Mouse (Mus musculus) testis, postnatal 14 days (tissue): ENCODE measurements around the gene Letm1.
A peak's percentile ranks its signal among the peaks of the same experiment; 100 is the strongest.

Experiments used
- DNase-seq: peaks from one replicate; pipeline ENCODE4 v3.0.0; 2021; ENCODE audit warnings: low spot score

The Letm1 gene

GRCm38 (mm10) chr5:33738341-33738740 is 44.3 kb downstream of the Letm1 start:
- DNase-seq: no peak

- no peak for DNase-seq
Measured at GRCm38 (mm10) chr5:33737903-33738321, 44.7 kb downstream of the Letm1 start.

DNA sequence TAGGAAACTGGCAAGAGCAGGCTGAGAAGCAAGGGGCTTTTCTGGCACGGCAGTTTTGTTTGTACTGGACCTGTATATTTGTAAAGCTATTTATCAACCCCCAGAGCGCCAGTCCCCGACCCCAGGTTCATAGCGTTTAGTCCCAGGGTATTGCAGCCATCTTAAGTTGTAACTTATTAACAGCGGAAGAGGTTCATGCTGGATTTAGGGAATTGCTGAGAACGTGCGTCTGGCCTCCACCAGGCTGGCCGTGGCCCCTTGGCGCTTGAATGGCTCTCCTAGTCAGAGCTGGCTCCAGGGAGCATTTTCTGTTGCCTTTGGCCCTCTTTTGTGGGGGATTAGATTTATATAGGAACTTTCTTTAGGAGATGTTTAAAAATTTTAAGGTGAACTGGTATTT is 46.4 kb downstream of the Letm1 start:
- DNase-seq: no peak

GRCm38 (mm10) chr5:33735412-33736092 is 47.1 kb downstream of the Letm1 start:
- no peak for DNase-seq

DNA sequence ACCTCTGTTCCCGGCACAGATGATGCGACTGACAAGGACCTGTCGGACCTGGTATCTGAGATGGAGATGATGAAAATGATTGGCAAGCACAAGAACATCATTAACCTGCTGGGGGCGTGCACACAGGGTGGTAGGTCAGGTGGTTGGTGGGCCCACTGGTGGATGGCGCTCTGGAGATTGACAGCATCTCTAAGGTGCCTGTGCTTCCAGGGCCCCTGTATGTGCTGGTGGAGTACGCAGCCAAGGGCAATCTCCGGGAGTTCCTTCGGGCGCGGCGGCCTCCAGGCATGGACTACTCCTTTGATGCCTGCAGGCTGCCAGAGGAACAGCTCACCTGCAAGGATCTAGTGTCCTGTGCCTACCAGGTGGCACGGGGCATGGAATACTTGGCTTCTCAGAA is 48.8 kb downstream of the Letm1 start:
- DNase-seq: no peak

- DNase-seq: no peak
Measured at GRCm38 (mm10) chr5:33731051-33731450, 51.6 kb downstream of the Letm1 start.

- DNase-seq: no peak
Measured at GRCm38 (mm10) chr5:33730516-33730915, 52.1 kb downstream of the Letm1 start.

DNA sequence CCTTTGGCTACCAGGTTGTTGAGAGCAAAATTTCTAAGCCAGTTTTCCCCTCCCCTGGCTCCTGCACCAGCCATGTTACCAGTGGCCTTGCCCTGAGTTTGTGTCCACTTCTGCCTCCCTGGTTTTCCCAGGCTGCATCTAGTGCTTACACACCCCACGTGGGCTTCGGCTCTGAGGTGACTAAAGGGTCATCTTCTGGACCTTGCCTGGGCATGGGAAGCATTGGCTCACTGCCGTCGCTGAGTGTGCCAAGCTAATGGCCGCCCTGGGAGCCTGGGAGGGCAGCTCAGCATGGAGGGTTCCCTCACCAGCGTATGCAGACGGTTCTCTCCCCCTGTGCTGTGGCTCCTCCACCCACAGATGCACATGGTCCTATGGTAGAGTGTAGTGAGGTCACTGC is 53.8 kb downstream of the Letm1 start:
- no peak for DNase-seq

DNA sequence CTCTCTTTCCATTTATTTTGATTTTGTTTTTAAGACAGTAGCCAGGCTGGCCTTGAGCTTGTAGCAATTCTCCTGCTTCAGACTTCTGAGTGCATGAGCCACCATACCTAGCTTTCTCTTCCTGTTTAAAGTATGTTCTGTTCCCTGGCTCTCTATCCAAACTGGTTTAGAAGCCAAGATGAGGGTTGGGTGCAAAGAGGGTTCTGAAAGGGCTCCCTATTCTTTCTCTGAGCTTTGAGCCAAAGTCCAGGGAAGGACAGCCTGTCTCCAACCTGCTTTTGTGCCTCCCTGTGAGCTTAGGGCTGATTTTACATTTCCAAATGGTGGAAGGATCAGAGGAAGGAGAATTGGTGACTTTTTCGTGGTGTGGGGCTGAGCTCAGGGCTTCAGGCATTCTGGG is 55.7 kb downstream of the Letm1 start:
- DNase-seq: no peak

GRCm38 (mm10) chr5:33726081-33726647 is 56.5 kb downstream of the Letm1 start:
- DNase-seq: no peak

DNA sequence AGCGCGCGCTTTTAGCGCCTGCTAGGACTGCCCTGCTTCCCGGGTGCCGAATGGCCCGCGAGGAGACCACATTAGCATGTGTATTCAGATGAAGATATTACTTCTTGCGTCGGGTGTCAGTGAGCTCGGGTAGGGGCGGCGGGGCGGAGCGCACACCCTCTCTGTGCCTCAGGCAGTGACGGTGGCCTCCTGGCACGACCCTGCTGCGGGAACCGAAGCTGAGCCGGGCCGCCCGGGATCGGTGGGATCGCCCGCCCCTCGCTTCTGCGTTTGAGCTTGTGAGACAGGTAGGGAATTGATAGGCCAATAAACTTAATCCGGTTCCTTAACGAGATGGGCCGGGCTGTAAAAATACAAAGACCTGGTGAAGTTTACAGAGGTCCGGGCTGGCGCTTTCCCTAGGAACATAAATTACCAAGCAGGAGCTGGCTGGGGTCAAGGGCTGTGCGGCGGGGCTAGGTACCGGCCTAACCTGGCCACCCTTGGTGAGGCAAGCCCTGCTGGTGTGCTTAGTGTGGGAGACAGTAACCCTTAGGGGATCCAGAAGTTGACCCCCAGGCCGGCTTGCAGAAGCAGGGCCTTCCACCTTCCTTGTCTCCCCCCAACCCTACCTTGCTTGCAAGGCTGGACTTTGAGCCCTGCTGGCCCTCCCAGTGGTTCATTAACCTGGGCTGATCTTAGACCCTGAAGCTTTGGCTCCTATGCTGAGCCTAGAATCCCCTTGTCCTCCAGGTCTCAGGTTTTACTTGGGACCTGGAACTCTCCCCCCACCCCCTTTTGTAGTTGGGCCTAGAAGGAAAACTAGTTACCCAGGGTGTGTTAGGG is 58.8 kb downstream of the Letm1 start:
- DNase-seq: no peak

GRCm38 (mm10) chr5:33723019-33723640 is 59.5 kb downstream of the Letm1 start:
- DNase-seq: no peak

GRCm38 (mm10) chr5:33722266-33723018 is 60.2 kb downstream of the Letm1 start:
- peak; percentile 41 for DNase-seq

- peak; percentile 70 for DNase-seq
Measured at GRCm38 (mm10) chr5:33721541-33722265, 60.9 kb downstream of the Letm1 start, which contains the start of gene Fgfr3. Gene Fgfr3, plus strand, starts transcription at chr5:33721674.

DNA sequence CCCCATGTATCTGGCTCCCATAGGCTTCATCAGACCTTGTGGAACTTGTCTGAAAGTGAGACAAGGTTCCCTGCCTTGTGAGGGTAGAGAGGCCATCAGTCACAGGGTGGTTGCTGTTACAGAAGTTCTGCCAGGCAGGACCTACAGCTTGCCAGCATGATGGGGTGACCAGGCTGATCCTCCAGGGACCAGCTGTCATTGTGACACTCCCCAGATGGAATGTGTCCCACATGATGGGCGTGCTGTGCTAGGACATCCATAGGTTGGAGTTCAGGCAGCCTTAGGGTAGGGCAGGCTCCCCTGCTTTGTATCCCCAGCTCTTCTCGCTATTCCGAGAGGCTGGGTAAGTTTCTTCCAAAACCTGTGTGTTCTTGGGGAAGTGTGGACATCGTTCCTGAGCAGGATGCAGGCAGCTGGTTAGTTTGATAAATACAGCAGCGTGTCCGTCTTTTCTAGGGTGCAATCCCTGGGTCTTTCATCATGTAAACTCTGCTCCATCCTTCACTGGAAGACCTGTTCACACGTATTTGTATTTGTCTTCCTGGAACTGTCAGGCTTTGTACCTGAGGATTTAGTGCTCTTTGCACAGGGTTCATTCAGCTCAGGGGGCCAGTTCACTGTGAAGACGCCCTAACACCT is 61.6 kb downstream of the Letm1 start:
- DNase-seq: no peak

- DNase-seq: no peak
Measured at GRCm38 (mm10) chr5:33718460-33718859, 64.2 kb downstream of the Letm1 start.

DNA sequence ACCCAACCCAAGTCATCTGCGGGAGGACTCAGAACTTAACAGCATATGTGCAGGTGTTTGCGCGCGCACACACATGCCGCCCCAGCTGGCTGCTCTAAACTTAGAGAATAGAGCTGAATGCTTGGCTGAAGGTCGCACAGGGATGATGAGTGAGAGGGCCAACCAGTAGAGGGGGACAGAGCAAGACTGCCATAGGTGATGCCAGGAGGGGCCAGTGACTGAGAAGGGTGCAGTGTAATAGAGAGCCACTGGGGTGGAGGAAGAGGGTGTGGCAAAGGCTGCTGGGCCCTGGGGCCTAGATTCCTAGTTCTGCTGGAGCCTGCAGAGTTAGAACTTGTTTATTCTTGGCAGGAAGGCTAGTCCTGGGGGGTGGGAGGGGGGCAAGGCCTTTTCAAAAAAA is 66.2 kb downstream of the Letm1 start:
- no peak for DNase-seq

GRCm38 (mm10) chr5:33715182-33715581 is 67.4 kb downstream of the Letm1 start:
- no peak for DNase-seq

DNA sequence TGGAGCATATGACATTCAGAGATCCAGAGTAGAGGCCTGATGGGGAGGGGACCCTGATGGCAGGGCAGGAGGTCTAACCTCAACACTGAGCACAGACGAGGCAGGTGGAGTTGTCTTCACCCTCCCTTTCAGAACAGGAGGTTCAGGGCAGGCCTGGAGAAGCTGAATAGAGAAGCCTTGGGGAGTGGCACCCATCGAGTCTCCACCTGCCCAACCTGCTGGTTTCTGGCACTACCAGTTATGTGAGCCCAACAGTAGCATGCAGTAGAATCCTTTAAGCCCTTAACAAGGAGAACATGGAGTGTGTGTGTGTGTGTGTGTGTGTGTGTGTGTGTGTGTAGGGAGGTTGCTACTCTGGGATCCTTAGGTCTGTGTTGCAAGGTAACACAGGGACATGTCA is 70.1 kb downstream of the Letm1 start:
- DNase-seq: no peak

DNA sequence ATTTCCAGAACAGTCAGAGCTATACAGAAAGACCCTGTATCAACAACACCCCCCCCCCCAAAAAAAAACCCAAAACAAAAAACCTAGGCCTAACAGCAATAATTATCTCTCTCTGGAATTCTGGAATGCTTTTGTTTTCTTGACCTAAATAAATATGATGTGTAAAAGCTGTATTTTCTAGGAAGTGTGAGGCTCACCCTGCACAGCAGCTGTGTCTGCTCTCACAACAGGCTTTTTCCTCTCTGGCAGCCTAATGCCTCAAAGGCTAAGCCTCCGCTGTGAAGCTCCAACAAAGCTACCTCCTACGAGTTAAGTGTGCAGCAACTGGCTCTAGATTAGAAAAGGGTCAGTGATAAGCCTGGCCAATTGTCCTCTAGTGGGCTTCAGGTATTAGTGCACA is 73.6 kb downstream of the Letm1 start:
- DNase-seq: no peak

DNA sequence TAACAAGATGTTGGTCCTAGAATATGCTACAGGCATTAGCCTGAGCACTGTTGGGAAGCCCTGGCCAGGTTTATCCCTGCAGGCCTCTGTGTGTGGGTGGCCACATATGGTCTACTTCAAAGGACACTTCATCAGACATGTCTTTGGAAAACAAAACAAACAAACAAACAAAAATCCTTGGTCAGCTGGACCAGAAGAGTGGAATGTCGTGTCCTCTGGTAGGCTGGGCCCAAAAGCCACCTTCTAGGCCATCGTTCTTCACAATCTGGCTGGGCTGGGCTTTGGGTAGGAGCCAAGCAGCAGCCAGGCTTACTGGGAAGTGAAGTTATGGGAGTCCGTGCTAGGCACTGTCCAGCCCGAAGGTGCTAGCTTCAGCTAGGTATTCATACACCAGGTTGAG is 75.5 kb downstream of the Letm1 start:
- DNase-seq: no peak
